Mouse (Mus musculus) bone marrow, adult 2 months (tissue): Measurements from ENCODE around the gene Cd82.

Experiments used
- CTCF ChIP-seq: fragments of 200-500 bp; IDR thresholded peaks from 2 replicates; pipeline ENCODE4 v1.5.1; 2011; ENCODE audit warnings: low read length, control low read depth; ENCODE audit not compliant: control insufficient read depth, insufficient read depth
- POLR2A ChIP-seq: fragments of 200-500 bp; IDR thresholded peaks from 2 replicates; pipeline ENCODE4 v1.6.1; 2011; ENCODE audit warnings: low read depth, mild to moderate bottlenecking, control low read depth, low read length, borderline replicate concordance; ENCODE audit not compliant: control insufficient read depth

DNA sequence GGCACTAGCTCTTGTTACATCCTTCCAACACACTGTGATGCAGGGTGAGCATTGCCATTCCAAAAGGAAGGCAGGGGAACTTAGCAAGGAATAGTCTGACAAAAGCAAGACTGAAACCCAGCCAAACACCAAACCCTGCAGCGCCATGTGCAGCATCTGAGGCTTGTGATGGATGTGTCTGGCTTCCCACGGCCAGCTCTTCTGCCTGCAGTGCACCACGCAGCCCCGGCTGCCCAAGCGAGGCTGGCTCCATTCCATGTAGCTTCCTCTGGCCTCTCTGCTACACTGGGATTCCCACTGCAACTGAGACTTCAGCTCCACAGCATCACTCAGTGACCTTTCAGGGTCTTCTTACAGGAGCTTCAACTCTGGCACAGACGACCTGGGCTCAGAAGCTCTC is 42.2 kb upstream of the Cd82 start:
- TF ChIP-seq POLR2A (no peak), CTCF (no peak)
